Mouse (Mus musculus): ENCODE measurements around the gene Mga. TPM values are rescaled to one million over a fixed set of nuclear protein-coding genes. Genes with fewer than 3 reads are reported as not detected.

Gene Mga
- polyA plus RNA-seq, 1 experiment from 2014 or later, result 5.5 TPM

DNA sequence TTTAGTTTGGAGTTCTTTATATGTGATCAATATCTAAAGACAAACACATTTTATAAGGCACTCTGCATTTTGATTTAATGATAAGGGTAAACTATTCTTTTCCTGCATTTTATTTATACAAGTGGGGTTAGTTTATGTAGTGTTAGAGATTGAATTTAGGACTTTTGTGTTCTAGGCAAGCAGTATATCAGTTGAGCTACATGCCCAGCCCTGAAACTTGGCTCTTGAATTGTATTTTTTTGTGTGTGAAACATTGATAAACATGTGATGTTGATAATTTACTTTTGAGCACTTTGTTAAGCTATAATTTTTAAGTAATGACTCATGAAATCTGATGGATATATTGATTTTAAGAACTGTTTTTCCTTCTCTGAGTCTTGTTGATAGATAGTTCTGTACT, 19.0 kb downstream of the Mga start:
- no peak overlapping the region for H3K4me2 ChIP-seq
- peaks cover 25% of the 10 kb centered on the region for H3K36me3 ChIP-seq (replicated peaks)
- H3K27ac ChIP-seq (replicated peaks), result no peak overlapping the region
- H3K27me3 ChIP-seq, result no peaks in the 10 kb centered on the region
- no peak for ATAC-seq (ENCODE audit: insufficient read depth)
- H3K4me1 ChIP-seq (replicated peaks), result no peaks in the 10 kb centered on the region
- H3K4me3 ChIP-seq (replicated peaks), result no peak overlapping the region
- H3K9me3 ChIP-seq (replicated peaks), result no peaks in the 10 kb centered on the region
- no peak overlapping the region for H3K9ac ChIP-seq

DNA sequence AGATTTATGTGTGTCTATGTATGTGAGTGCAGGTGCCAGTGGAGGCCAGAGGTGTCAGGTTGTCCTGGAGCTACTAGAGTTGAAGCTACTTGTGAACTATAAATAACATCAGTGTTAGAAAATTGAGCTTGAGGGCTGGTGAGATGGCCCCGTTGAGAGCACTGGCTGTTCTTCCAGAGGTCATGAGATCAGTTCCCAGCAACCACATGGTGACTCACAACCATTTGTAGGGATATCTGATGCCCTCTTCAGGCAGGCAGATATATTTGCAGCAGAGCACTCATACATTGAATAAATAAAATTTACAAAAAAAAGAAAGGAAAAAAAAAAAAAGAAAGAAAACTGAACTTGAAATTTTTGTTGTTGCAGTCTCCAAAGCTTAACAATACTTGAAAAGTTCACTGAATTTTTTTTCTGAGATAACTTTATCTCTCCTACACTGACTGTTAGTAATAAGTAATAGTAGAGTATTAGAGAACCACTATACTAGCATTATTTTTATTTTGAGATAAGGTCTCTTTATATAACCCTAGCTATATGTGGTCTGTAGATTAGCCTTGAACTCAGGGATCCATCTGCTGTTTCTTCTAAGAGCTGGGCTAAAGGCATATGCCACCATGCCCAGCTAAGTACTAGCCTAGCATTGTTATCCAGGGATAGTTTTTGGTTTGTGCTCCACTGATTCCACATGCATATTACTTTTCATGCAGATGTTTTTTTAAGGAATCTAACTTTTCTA, 20.8 kb downstream of the Mga start:
- Histone ChIP-seq H3K4me2 (no peak overlapping the region), H3K4me1 (replicated peaks) (no peaks in the 10 kb centered on the region), H3K9me3 (replicated peaks) (no peaks in the 10 kb centered on the region), H3K27me3 (no peaks in the 10 kb centered on the region), H3K4me3 (replicated peaks) (no peak overlapping the region), H3K27ac (replicated peaks) (no peak overlapping the region), H3K9ac (no peak overlapping the region), H3K36me3 (replicated peaks) (peaks cover 34% of the 10 kb centered on the region)
- no peak for ATAC-seq (ENCODE audit: insufficient read depth)
- WGBS (ENCODE audit: insufficient replicate concordance), result 67% methylated on average over 1 of the region's 1 CpGs

DNA sequence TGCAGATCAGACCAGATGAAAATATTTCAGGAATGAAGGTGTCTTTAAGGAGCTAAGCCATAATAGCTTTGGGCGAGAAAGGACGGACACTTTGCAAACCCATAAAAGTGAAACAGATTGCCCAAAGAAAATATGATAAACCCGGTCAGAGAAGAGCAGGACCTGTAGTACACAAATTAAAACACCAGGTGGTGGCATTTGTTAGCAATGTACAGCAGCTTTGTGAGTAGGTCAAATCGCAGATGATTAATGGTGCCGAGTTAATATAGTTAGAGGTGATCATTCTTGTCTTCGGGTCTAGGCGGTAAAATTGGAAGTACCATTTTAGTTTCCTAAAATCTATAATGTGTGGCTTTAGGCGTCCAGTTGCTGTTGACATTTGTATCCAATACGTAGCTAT, 73.5 kb downstream of the Mga start:
- no peak overlapping the region; the same call in 1 of the 2 replicates for H3K4me2 ChIP-seq
- no peaks in the 10 kb centered on the region for H3K27me3 ChIP-seq
- H3K4me1 ChIP-seq (replicated peaks), result peaks cover 17% of the 10 kb centered on the region
- no peaks in the 10 kb centered on the region for H3K9me3 ChIP-seq (replicated peaks)
- no peak for ATAC-seq (ENCODE audit: insufficient read depth)
- 29% methylated on average over 9 of the region's 9 CpGs for WGBS (ENCODE audit: insufficient replicate concordance)
- H3K9ac ChIP-seq, result no peak overlapping the region
- no peak overlapping the region for H3K4me3 ChIP-seq (replicated peaks)
- no peak overlapping the region for H3K27ac ChIP-seq (replicated peaks)
- H3K36me3 ChIP-seq (replicated peaks), result no peaks in the 10 kb centered on the region

DNA sequence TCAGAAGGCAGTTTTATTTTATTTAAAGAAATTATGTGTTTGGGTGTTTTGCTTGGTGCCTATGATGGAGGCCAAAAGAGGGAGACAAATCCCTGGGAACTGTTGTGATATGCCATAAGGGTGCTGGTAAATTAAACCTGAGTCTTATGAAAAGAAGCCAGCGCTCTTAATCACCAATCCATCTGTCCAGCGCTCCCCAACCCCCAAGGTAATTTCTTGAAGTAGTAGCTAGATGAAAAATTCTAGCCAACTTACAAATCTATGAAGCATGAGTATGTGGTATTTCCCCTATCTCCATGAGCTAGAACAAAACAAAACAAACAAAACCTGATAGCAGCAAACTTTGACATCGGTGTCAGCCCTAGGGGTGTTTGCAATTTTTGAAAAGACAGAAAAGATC, 74.3 kb downstream of the Mga start:
- Histone ChIP-seq H3K27me3 (no peaks in the 10 kb centered on the region), H3K27ac (replicated peaks) (no peak overlapping the region), H3K9me3 (replicated peaks) (no peaks in the 10 kb centered on the region), H3K9ac (no peak overlapping the region), H3K4me1 (replicated peaks) (peaks cover 17% of the 10 kb centered on the region), H3K36me3 (replicated peaks) (no peaks in the 10 kb centered on the region), H3K4me2 (peak overlapping the region; percentile 92; the same call in 1 of the 2 replicates), H3K4me3 (replicated peaks) (no peak overlapping the region)
- no peak for ATAC-seq (ENCODE audit: insufficient read depth)
- 77% methylated on average over 3 of the region's 3 CpGs for WGBS (ENCODE audit: insufficient replicate concordance)

DNA sequence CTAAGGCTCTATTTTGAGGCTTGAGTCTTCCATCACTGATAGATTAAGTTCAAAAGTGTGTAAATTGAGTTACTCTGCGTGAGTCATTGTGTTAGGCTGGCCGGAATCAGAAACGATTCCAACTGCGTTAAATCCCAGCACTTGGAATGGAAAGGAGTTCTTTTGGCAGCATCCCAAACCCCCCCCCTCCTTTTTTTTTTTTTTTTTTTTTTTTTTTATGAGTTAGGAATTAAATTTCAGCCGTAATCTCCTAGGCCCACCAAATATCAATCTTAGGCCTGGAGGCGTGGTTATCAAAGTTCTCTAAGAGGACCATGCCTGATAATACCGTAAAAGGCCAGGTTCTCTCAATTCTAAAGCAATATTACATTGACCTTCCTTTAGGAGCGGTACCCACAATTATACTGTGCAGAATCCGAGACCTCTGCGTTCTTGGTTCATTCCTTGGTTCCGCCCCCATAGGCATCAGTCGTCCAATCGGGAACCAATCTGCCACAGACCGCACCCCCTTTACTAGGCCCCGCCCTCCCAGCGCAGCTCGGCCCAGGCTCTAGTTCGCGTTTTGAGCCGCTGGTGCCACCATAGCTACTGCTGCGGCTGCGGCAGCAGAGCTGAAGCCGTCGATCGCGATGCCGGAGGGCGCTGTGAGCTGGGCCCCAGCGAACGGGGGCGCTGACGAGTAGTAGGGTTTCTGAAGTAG, 75.0 kb downstream of the Mga start:
- H3K9me3 ChIP-seq (replicated peaks), result no peaks in the 10 kb centered on the region
- no peaks in the 10 kb centered on the region for H3K27me3 ChIP-seq
- peak overlapping the region; percentile 68 for H3K9ac ChIP-seq
- peaks cover 17% of the 10 kb centered on the region for H3K4me1 ChIP-seq (replicated peaks)
- peak overlapping the region; percentile 69 for H3K4me3 ChIP-seq (replicated peaks)
- WGBS (ENCODE audit: insufficient replicate concordance), result 5% methylated on average over 32 of the region's 32 CpGs
- H3K36me3 ChIP-seq (replicated peaks), result no peaks in the 10 kb centered on the region
- peak overlapping the region; percentile 92 for H3K4me2 ChIP-seq
- peak; percentile 99 for ATAC-seq (ENCODE audit: insufficient read depth)
- no peak overlapping the region; the same call in 1 of the 2 replicates for H3K27ac ChIP-seq (replicated peaks)

DNA sequence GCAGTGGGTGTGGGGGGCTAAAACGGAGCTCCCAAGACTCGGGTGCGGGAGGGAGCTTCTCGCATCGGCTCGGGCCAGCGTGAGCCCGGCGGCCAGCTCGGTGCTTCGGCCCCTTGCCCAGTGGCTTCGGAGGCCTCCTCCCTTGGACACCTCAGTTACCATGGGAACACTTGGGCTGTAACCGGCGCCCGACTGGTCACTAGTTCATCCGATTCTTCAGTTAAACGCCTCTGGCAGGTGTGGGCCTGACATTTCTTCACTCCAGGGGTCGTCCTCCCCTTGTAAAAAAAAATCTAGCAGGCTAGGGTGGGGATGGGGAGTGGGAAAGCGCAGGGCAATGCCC, 75.5 kb downstream of the Mga start, which contains the start of gene Mapkbp1:
Gene Mapkbp1, plus strand, starts transcription at position 163 of the 343 bp plus-strand sequence.
- under 1% methylated on average over 19 of the region's 19 CpGs for WGBS (ENCODE audit: insufficient replicate concordance)

DNA sequence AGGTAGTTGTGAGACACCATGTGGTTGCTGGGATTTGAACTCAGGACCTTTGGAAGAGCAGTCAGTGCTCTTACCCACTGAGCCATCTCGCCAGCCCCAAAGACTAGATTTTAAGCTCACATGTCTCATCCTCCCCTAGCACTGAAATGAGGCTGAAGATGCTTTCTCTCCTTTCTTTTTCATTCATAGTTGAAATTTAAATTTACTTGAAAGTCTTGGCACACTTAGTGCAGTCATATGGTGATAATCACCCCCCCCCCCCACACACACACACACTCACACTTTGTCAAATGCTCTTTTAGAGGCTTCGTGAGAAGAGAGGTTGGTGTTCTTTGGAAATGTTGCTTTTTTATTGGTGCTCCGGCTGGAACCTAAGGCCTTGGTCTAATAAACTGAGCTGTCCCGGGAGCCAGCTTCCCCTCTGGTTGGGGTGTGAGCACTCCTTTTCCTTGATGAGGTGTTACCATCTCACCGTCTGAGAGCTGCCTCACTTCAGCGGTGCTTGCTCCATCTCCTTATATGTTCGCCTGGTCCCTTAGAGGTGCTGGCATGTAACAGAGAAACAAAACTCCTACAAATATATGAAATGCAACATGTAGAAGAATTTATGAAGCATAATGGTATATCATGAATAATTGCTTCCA, 83.4 kb downstream of the Mga start:
- Histone ChIP-seq H3K4me2 (no peak overlapping the region), H3K4me1 (replicated peaks) (no peaks in the 10 kb centered on the region), H3K36me3 (replicated peaks) (no peaks in the 10 kb centered on the region), H3K27ac (replicated peaks) (no peak overlapping the region), H3K4me3 (replicated peaks) (no peak overlapping the region), H3K9me3 (replicated peaks) (no peaks in the 10 kb centered on the region), H3K27me3 (no peaks in the 10 kb centered on the region), H3K9ac (no peak overlapping the region)
- 67% methylated on average over 7 of the region's 7 CpGs for WGBS (ENCODE audit: insufficient replicate concordance)
- ATAC-seq (ENCODE audit: insufficient read depth), result no peak

More for the DNA sequence above, 75.5 kb downstream of the Mga start, which contains the start of gene Mapkbp1:
- Histone ChIP-seq H3K4me2 (peak within 1 kb of the TSS; percentile 92), H3K9me3 (replicated peaks) (no peaks in the 10 kb centered on the region), H3K27ac (replicated peaks) (no peak within 1 kb of the TSS; the same call in 1 of the 2 replicates), H3K9ac (peak within 1 kb of the TSS; percentile 68), H3K36me3 (replicated peaks) (no peaks in the 10 kb centered on the region), H3K27me3 (no peaks in the 10 kb centered on the region), H3K4me1 (replicated peaks) (peaks cover 17% of the 10 kb centered on the region), H3K4me3 (replicated peaks) (peak within 1 kb of the TSS; percentile 69)
- ATAC-seq (ENCODE audit: insufficient read depth), result peak; percentile 67; the same call in 1 of the 2 replicates

DNA sequence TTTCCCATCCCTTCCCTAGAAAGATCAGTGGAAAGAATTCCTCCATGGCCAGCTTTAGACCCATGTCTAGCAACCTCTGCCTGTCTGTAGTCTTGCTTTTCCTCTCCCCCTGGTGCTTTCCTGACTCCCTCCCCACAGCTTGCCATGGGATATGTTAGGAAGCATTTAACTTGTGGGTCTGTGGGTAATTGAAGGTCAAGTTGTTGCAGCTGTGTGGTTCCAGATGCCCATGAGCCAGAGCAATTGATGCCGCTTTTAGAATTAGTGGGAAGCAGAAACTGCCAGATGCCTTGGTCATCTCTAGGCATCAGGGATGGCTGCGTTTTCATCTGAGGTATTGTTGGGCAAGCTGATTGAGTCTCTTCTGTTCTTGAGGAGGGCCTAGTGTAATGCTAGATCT, 84.6 kb downstream of the Mga start:
- no peaks in the 10 kb centered on the region for H3K36me3 ChIP-seq (replicated peaks)
- no peak overlapping the region for H3K4me2 ChIP-seq
- no peak for ATAC-seq (ENCODE audit: insufficient read depth)
- 78% methylated on average over 2 of the region's 2 CpGs for WGBS (ENCODE audit: insufficient replicate concordance)
- no peak overlapping the region for H3K4me3 ChIP-seq (replicated peaks)
- no peaks in the 10 kb centered on the region for H3K27me3 ChIP-seq
- no peaks in the 10 kb centered on the region for H3K9me3 ChIP-seq (replicated peaks)
- no peak overlapping the region for H3K9ac ChIP-seq
- no peak overlapping the region for H3K27ac ChIP-seq (replicated peaks)
- no peaks in the 10 kb centered on the region for H3K4me1 ChIP-seq (replicated peaks)

DNA sequence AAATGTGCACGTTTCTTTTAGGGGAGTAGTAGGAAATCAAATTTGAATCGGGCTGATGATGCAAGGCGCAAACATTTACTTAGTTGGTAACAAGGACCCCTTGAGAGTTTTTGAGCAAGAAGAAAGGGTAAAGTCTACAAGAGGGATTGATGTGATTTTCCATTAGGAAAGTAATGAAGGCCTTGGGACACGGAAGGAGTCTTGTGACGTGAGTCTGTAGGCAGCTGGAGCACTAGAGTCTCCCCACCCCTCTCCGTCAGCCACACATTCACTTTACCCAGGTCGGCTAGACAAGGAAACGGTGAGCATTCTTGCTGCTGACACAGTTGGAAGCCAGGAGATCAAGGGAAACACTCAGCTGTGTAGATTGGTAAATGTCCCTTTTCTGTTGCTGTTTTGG, 88.8 kb downstream of the Mga start:
- ATAC-seq (ENCODE audit: insufficient read depth), result no peak
- H3K27ac ChIP-seq (replicated peaks), result no peak overlapping the region
- H3K27me3 ChIP-seq, result no peaks in the 10 kb centered on the region
- H3K9me3 ChIP-seq (replicated peaks), result no peaks in the 10 kb centered on the region
- no peaks in the 10 kb centered on the region for H3K4me1 ChIP-seq (replicated peaks)
- WGBS (ENCODE audit: insufficient replicate concordance), result 73% methylated on average over 8 of the region's 8 CpGs
- H3K4me3 ChIP-seq (replicated peaks), result no peak overlapping the region
- H3K9ac ChIP-seq, result no peak overlapping the region
- no peak overlapping the region for H3K4me2 ChIP-seq
- no peaks in the 10 kb centered on the region for H3K36me3 ChIP-seq (replicated peaks)

DNA sequence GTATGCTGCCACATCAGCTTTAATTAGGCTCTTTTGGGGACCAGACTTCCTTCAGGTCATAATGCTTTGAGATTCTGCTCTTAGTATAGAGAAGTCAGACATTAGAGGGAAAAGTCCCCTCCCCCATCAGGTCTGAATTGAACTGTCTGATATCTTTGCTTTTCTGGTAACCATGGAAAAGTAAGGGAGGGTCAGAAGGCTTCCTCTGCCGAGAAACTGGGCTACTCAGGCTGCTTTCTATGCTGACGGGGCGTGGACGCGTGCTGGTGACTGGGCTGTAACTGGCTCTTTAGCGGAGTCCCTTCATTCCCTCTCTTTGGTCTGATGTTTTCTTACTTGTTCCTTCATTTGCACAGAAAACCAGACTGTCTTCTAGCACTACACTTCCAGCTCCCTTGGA, 89.3 kb downstream of the Mga start:
- no peaks in the 10 kb centered on the region for H3K4me1 ChIP-seq (replicated peaks)
- H3K9me3 ChIP-seq (replicated peaks), result no peaks in the 10 kb centered on the region
- no peaks in the 10 kb centered on the region for H3K36me3 ChIP-seq (replicated peaks)
- H3K27me3 ChIP-seq, result no peaks in the 10 kb centered on the region
- no peak overlapping the region for H3K4me3 ChIP-seq (replicated peaks)
- no peak overlapping the region for H3K27ac ChIP-seq (replicated peaks)
- H3K9ac ChIP-seq, result no peak overlapping the region
- ATAC-seq (ENCODE audit: insufficient read depth), result no peak
- WGBS (ENCODE audit: insufficient replicate concordance), result 72% methylated on average over 6 of the region's 6 CpGs
- no peak overlapping the region for H3K4me2 ChIP-seq

DNA sequence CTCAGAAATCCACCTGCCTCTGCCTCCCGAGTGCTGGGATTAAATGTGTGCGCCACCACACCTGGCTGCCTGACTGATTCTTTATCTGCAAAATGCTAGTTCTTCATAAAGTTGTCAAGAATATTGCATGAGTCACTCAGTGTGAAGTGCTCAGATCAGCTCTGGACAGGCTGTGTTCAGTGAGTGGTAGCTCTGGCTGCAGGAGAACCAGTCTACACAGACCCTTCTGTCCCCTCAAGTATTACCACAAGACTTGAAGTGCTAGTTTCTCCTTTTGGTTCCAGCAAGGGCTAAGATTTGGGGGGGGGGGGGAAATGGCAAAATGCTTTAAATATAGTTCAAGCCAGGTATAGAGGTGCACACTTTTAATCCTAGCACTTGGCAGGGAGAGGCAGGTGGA, 90.4 kb downstream of the Mga start:
- H3K27me3 ChIP-seq, result no peaks in the 10 kb centered on the region

More for the DNA sequence above, 90.4 kb downstream of the Mga start:
- Histone ChIP-seq H3K27ac (replicated peaks) (no peak overlapping the region), H3K4me1 (replicated peaks) (no peaks in the 10 kb centered on the region; the same call in 1 of the 2 replicates), H3K36me3 (replicated peaks) (no peaks in the 10 kb centered on the region), H3K4me3 (replicated peaks) (no peak overlapping the region), H3K4me2 (no peak overlapping the region), H3K9ac (no peak overlapping the region), H3K9me3 (replicated peaks) (no peaks in the 10 kb centered on the region)
- no peak for ATAC-seq (ENCODE audit: insufficient read depth)
- WGBS (ENCODE audit: insufficient replicate concordance), result 85% methylated on average over 2 of the region's 2 CpGs

All from liver, embryonic 15.5 days (tissue).